Mouse (Mus musculus) gastrocnemius, postnatal 14 days (tissue): ENCODE measurements around the gene Tectb. TPM values are rescaled to one million over a fixed set of nuclear protein-coding genes. Genes with fewer than 3 reads are reported as not detected.

ENCODE experiments used
- DNase-seq: peaks from one replicate; pipeline ENCODE4 v3.0.0; 2021; ENCODE audit warnings: mixed read lengths
- intact Hi-C: fragments of 180-260 bp; cut with DNase I; formaldehyde crosslinking; loops from one replicate; pipeline ENCODE4 v1.15.1; 2025; ENCODE audit warnings: low total_unique reads
- microRNA-seq, 2 experiments: library from miRNA; unstranded; fragments of <30 nt; microRNA quantifications; one replicate each; pipeline ENCODE4 v1.2.0; 2021
- total RNA-seq, 2 experiments: library from RNA; stranded (reverse); gene quantifications; 2 replicates each; pipeline ENCODE4 v1.2.3; 2021

Tectb gene
- total RNA-seq, 2 experiments from 2014 or later, result 0.64 to 0.66 TPM

- intact Hi-C loops, result no loop called here
- DNase-seq, result no peak
Observed at GRCm38 (mm10) chr19:55239766-55240426, 59.4 kb downstream of the Tectb start.

DNA sequence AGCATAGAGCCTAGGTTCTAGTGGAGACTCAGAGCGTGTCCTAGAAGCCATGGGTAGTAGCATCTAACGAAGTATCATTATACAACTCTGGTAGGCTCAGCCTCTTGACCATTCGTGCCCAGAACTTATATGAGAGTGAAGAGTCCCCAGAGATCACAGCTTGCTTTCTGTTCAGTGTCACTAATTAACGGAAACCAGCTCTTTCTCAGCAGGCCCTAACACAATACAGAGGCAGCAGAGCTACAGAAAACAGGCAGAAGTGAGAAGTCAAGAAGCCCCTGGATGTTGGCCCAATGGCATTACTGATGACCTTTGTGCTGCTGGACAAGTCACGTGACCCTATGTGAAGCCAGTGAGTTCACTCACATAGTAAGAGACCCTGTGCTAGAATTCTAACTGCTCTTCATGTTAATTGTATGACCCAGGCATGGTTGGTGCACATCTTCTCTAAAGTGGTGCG lies 60.7 kb downstream of the Tectb start, which contains the start of gene Gucy2g:
Gucy2g (minus strand) TSS at position 51 of the 460 bp plus-strand sequence.
- intact Hi-C loops, result no loop called here
- no peak for DNase-seq

- peak; percentile 69 for DNase-seq
- intact Hi-C loops, result no loop called here
Observed at GRCm38 (mm10) chr19:55244791-55245231, 64.3 kb downstream of the Tectb start.

Small RNAs within 50 kb of the gene (microRNA-seq; reads per million reads assigned to microRNA genes)
- 3.0 to 3.2 reads per million in 2 experiments for gene Mir6715

Other genes starting within 250 kb of the Tectb start
- gene Gpam, start 53.5 kb upstream of the Tectb start, total RNA-seq, result 100 to 1,000 TPM; 118 to 123 TPM
- gene Gucy2g, start 60.5 kb downstream of the Tectb start, total RNA-seq, result under 1 TPM; 0.10 to 0.24 TPM
- gene Acsl5, start 71.2 kb downstream of the Tectb start, total RNA-seq, result 1 to 10 TPM; 7.4 to 9.3 TPM
- gene Zdhhc6, start 135.3 kb downstream of the Tectb start, total RNA-seq, result 10 to 100 TPM; 14.9 to 18.3 TPM
- gene Vti1a, start 135.6 kb downstream of the Tectb start, total RNA-seq, result 10 to 100 TPM; 14.4 to 14.6 TPM